In the genomic region with DNA sequence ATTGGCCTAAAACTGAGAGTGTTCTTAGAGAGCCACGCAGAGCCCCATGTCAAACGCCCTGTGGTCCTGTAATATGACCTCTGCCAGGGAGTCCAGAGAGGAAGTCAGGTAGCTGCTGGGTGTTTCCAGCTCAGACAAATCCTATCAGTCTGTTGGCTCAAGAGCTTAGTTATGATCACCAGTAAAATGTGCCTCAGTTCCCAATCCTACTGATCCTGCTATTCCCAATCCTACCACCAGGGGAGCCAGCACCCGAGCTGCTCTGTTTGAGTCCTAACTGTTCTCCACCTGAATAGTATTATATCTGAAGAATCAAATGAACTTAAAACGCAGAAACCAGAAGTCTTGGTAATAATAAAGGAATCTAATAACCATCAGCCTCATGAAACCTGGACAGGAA, we compare ENCODE assay signal across 9 mouse cellular contexts.
A peak's percentile ranks its signal among the peaks of the same experiment; 100 is the strongest.
DNase-seq lines count a peak whose midpoint lies in the region; ATAC-seq and TF ChIP-seq lines count a peak whose summit lies in the region.
"Had no signal": no experiment of that assay in that cellular context is flagged by ENCODE, and none has a peak within 500 bp of the region (broad histone marks: within the 10 kb centered on the region; RNA-seq: fewer than 3 reads in every experiment).

No protein-coding gene starts in this region.

- H3K36me3 ChIP-seq in liver, embryonic 14.5 days (replicated peaks; ENCODE audit: control insufficient read depth, insufficient read depth, low read depth) = no peaks in the 10 kb centered on the region
- no peaks in the 10 kb centered on the region for H3K36me3 ChIP-seq in liver, embryonic 11.5 days (ENCODE audit: control insufficient read depth, insufficient read depth, low read length)
- no peaks in the 10 kb centered on the region for H3K36me3 ChIP-seq in lung, postnatal 0 days (ENCODE audit: insufficient read depth, low read length)
- H3K36me3 ChIP-seq in forebrain, embryonic 15.5 days = no peaks in the 10 kb centered on the region
- H3K36me3 ChIP-seq: neural tube, embryonic 12.5 days had no signal

- H3K4me2 ChIP-seq in liver, embryonic 14.5 days (ENCODE audit: low read depth) = no peak overlapping the region
- H3K4me2 ChIP-seq in liver, embryonic 11.5 days = no peak overlapping the region
- no peak overlapping the region for H3K4me2 ChIP-seq in lung, postnatal 0 days (replicated peaks; ENCODE audit: low read depth, low read length)
- no peak overlapping the region for H3K4me2 ChIP-seq in forebrain, embryonic 15.5 days (replicated peaks)
- H3K4me2 ChIP-seq: neural tube, embryonic 12.5 days had no signal

- H3K9me3 ChIP-seq in liver, embryonic 14.5 days (ENCODE audit: control insufficient read depth, low read length) = no peaks in the 10 kb centered on the region
- H3K9me3 ChIP-seq in liver, embryonic 11.5 days (ENCODE audit: control insufficient read depth, low read length) = no peaks in the 10 kb centered on the region
- no peaks in the 10 kb centered on the region for H3K9me3 ChIP-seq in lung, postnatal 0 days (ENCODE audit: low read length)
- H3K9me3 ChIP-seq in forebrain, embryonic 15.5 days = no peaks in the 10 kb centered on the region
- H3K9me3 ChIP-seq: neural tube, embryonic 12.5 days had no signal

- peak; percentile 80 for TF ChIP-seq CTCF in liver, embryonic 14.5 days (IDR thresholded peaks at IDR 0.05; ENCODE audit: low read depth)
- TF ChIP-seq CTCF in lung, postnatal 0 days (IDR thresholded peaks at IDR 0.05) = peak; percentile 79

- no peaks in the 10 kb centered on the region for H3K27me3 ChIP-seq in liver, embryonic 14.5 days (ENCODE audit: control insufficient read depth, insufficient read depth, low read length)
- H3K27me3 ChIP-seq in liver, embryonic 11.5 days (replicated peaks; ENCODE audit: control insufficient read depth, insufficient read depth, low read length) = no peaks in the 10 kb centered on the region
- H3K27me3 ChIP-seq in lung, postnatal 0 days (replicated peaks; ENCODE audit: insufficient read depth, low read length) = no peaks in the 10 kb centered on the region
- H3K27me3 ChIP-seq in forebrain, embryonic 15.5 days = no peaks in the 10 kb centered on the region
- H3K27me3 ChIP-seq: neural tube, embryonic 12.5 days had no signal

- no peak overlapping the region for H3K4me3 ChIP-seq in liver, embryonic 14.5 days (ENCODE audit: insufficient read depth in 1 of 2, low read depth in 2 of 2, low read length in 2 of 2)
- H3K4me3 ChIP-seq in liver, embryonic 11.5 days (ENCODE audit: low read depth, low read length) = no peak overlapping the region
- no peak overlapping the region for H3K4me3 ChIP-seq in lung, postnatal 0 days (ENCODE audit: low read depth, low read length)
- H3K4me3 ChIP-seq in forebrain, embryonic 15.5 days = no peak overlapping the region
- H3K4me3 ChIP-seq: neural tube, embryonic 12.5 days had no signal

- 61% methylated on average over 4 of the region's 4 CpGs for WGBS in liver, embryonic 14.5 days (ENCODE audit: insufficient replicate concordance)
- whole genome bisulfite sequencing in liver, embryonic 11.5 days = 63% methylated on average over 4 of the region's 4 CpGs
- 77% methylated on average over 4 of the region's 4 CpGs for WGBS in lung, postnatal 0 days
- 87% methylated on average over 4 of the region's 4 CpGs for WGBS in forebrain, embryonic 15.5 days

- DNase-seq in cerebellum, postnatal 14 days = peak; percentile 53 to 61
- DNase-seq in cerebellum, adult 11-12 months = no peak
- DNase-seq in liver, embryonic 14.5 days (ENCODE audit: low read depth in 3 of 3, low spot score in 3 of 3) = peak in 1 of 3 experiments; percentile 2
- DNase-seq in liver, embryonic 11.5 days (ENCODE audit: low spot score) = no peak
- peak; percentile 12 to 36 for DNase-seq in adrenal gland, postnatal 36 days
- no peak for DNase-seq in lung, postnatal 0 days (ENCODE audit: low spot score)
- DNase-seq in gastrocnemius, postnatal 4 days (ENCODE audit: low spot score in 2 of 2) = no peak

- ATAC-seq in liver, embryonic 14.5 days (ENCODE audit: insufficient read depth) = no peak
- no peak for ATAC-seq in liver, embryonic 11.5 days (replicated peaks; ENCODE audit: low FRiP score)
- ATAC-seq in lung, postnatal 0 days = no peak
- no peak for ATAC-seq in forebrain, embryonic 15.5 days (replicated peaks)

- no peak overlapping the region for H3K27ac ChIP-seq in liver, embryonic 14.5 days
- no peak overlapping the region for H3K27ac ChIP-seq in liver, embryonic 11.5 days (ENCODE audit: low read depth, low read length)
- no peak overlapping the region for H3K27ac ChIP-seq in lung, postnatal 0 days (ENCODE audit: low read length)
- no peak overlapping the region for H3K27ac ChIP-seq in forebrain, embryonic 15.5 days (replicated peaks)
- H3K27ac ChIP-seq: neural tube, embryonic 12.5 days had no signal

- H3K4me1 ChIP-seq in liver, embryonic 14.5 days (replicated peaks; ENCODE audit: control insufficient read depth in 2 of 2, insufficient read depth in 2 of 2, low read length in 1 of 2) = no peaks in the 10 kb centered on the region
- H3K4me1 ChIP-seq in liver, embryonic 11.5 days (replicated peaks; ENCODE audit: control insufficient read depth, insufficient read depth, low read length) = no peaks in the 10 kb centered on the region
- no peaks in the 10 kb centered on the region for H3K4me1 ChIP-seq in lung, postnatal 0 days (ENCODE audit: insufficient read depth, low read depth, low read length)
- H3K4me1 ChIP-seq in forebrain, embryonic 15.5 days = no peaks in the 10 kb centered on the region
- H3K4me1 ChIP-seq: neural tube, embryonic 12.5 days had no signal

- TF ChIP-seq EP300 in liver, embryonic 14.5 days (IDR thresholded peaks at IDR 0.05; ENCODE audit: low read depth) = no peak
- TF ChIP-seq EP300 in lung, postnatal 0 days (IDR thresholded peaks at IDR 0.05) = no peak

- no peak overlapping the region for H3K9ac ChIP-seq in liver, embryonic 14.5 days (replicated peaks)
- no peak overlapping the region for H3K9ac ChIP-seq in liver, embryonic 11.5 days (ENCODE audit: low read depth, low read length)
- no peak overlapping the region for H3K9ac ChIP-seq in lung, postnatal 0 days (replicated peaks; ENCODE audit: low read depth)
- H3K9ac ChIP-seq in forebrain, embryonic 15.5 days (replicated peaks) = no peak overlapping the region
- H3K9ac ChIP-seq: neural tube, embryonic 12.5 days had no signal

Comparison
In these comparisons a context has a peak if more than half of its experiments do, and no peak if none do; other contexts are left out.
1. DNase-seq: peak in cerebellum, postnatal 14 days (2 of 2) and adrenal gland, postnatal 36 days (2 of 2); none in cerebellum, adult 11-12 months (single experiment), liver, embryonic 11.5 days (single experiment), lung, postnatal 0 days (single experiment) and gastrocnemius, postnatal 4 days (0 of 2).